Mouse (Mus musculus) MEL (cell line): Measurements from ENCODE around the gene Atrnl1. TPM values are rescaled to one million over a fixed set of nuclear protein-coding genes. Genes with fewer than 3 reads are reported as not detected.

ENCODE experiments used
- DNase-seq: peaks from one replicate; pipeline ENCODE4 v3.0.0; 2011; ENCODE audit warnings: low read depth, low spot score
- H3K27ac ChIP-seq: 2 replicates; pipeline ENCODE4 v1.5.1; 2012; ENCODE audit warnings: low read depth, mild to moderate bottlenecking, control low read depth, low read length, moderate library complexity; ENCODE audit not compliant: control insufficient read depth
- H3K27me3 ChIP-seq, 2 experiments: fragments of 150-350 bp in 1 of 2; sonication (generic) in 1 of 2; 2 replicates each; pipeline ENCODE4 v1.6.1; 2012; ENCODE audit warnings: low read length in 2 of 2, mild to moderate bottlenecking in 2 of 2, improper control_type of control experiment in 1 of 2, moderate library complexity in 1 of 2; ENCODE audit not compliant: insufficient read depth in 2 of 2, control insufficient read depth in 1 of 2
- H3K36me3 ChIP-seq, 2 experiments: 2 replicates each; pipeline ENCODE4 v1.6.1; 2012 to 2014; ENCODE audit warnings: low read length in 2 of 2, improper control_type of control experiment in 1 of 2, inconsistent platforms in 1 of 2, mild to moderate bottlenecking in 1 of 2; ENCODE audit not compliant: insufficient read depth in 2 of 2, control insufficient read depth in 1 of 2
- H3K4me1 ChIP-seq, 2 experiments: fragments of 150-350 bp in 1 of 2; sonication (generic) in 1 of 2; 2 replicates each; pipeline ENCODE4 v1.6.1; 2012; ENCODE audit warnings: low read length in 2 of 2, improper control_type of control experiment in 1 of 2, mild to moderate bottlenecking in 1 of 2; ENCODE audit not compliant: insufficient read depth in 2 of 2, control insufficient read depth in 1 of 2
- H3K4me3 ChIP-seq, 2 experiments: fragments of 150-350 bp in 1 of 2; sonication (generic) in 1 of 2; 2 replicates each; pipeline ENCODE4 v1.5.1; 2012; ENCODE audit warnings: low read depth in 2 of 2, low read length in 2 of 2, mild to moderate bottlenecking in 2 of 2, moderate library complexity in 2 of 2, control low read depth in 1 of 2, improper control_type of control experiment in 1 of 2; ENCODE audit not compliant: control insufficient read depth in 1 of 2, insufficient read depth in 1 of 2
- H3K79me2 ChIP-seq: 2 replicates; pipeline ENCODE4 v1.6.1; 2012; ENCODE audit warnings: mild to moderate bottlenecking, low read length, moderate library complexity; ENCODE audit not compliant: control insufficient read depth, poor library complexity, insufficient read depth
- H3K9ac ChIP-seq: 2 replicates; pipeline ENCODE4 v1.6.1; 2012; ENCODE audit warnings: low read depth, mild to moderate bottlenecking, control low read depth, low read length, moderate library complexity; ENCODE audit not compliant: control insufficient read depth, poor library complexity, severe bottlenecking
- H3K9me3 ChIP-seq: fragments of 150-350 bp; sonication (generic); replicated peaks from 2 replicates; pipeline ENCODE4 v1.6.1; 2012; ENCODE audit warnings: mild to moderate bottlenecking, low read length, improper control_type of control experiment, moderate library complexity; ENCODE audit not compliant: insufficient read depth
- BHLHE40 ChIP-seq: IDR thresholded peaks from 2 replicates; pipeline ENCODE4 v1.6.1; 2012; ENCODE audit warnings: low read depth, mild to moderate bottlenecking, inconsistent platforms, low read length, improper control_type of control experiment, borderline replicate concordance
- CHD1 ChIP-seq: IDR thresholded peaks from 2 replicates; pipeline ENCODE4 v1.6.1; 2012; ENCODE audit warnings: low read depth, mild to moderate bottlenecking, inconsistent platforms, low read length, improper control_type of control experiment
- CTCF ChIP-seq, 3 experiments: IDR thresholded peaks in 2 of 3; conservative IDR thresholded peaks in 1 of 3; 2 replicates each; pipeline ENCODE4 v1.5.1; 2011 to 2012; ENCODE audit warnings: low read length in 3 of 3, low read depth in 2 of 3, mild to moderate bottlenecking in 2 of 3, improper control_type of control experiment in 1 of 3, inconsistent platforms in 1 of 3, mixed read lengths in 1 of 3, moderate library complexity in 1 of 3; ENCODE audit not compliant: control insufficient read depth in 1 of 3, insufficient read depth in 1 of 3, poor library complexity in 1 of 3, severe bottlenecking in 1 of 3
- EP300 ChIP-seq, 2 experiments: IDR thresholded peaks; 2 replicates each; pipeline ENCODE4 v1.6.1; 2011; ENCODE audit warnings: improper control_type of control experiment in 2 of 2, low read length in 2 of 2, low read depth in 1 of 2, mild to moderate bottlenecking in 1 of 2
- ETS1 ChIP-seq: IDR thresholded peaks from 2 replicates; pipeline ENCODE4 v1.6.1; 2012; ENCODE audit warnings: low read depth, mild to moderate bottlenecking, inconsistent platforms, low read length, improper control_type of control experiment, moderate library complexity
- MAFK ChIP-seq: IDR thresholded peaks from 2 replicates; pipeline ENCODE4 v1.6.1; 2011; ENCODE audit warnings: low read depth, mild to moderate bottlenecking, low read length, improper control_type of control experiment, borderline replicate concordance
- MAX ChIP-seq: IDR thresholded peaks from 2 replicates; pipeline ENCODE4 v1.6.1; 2011; ENCODE audit warnings: low read length, improper control_type of control experiment
- MAZ ChIP-seq: IDR thresholded peaks from 2 replicates; pipeline ENCODE4 v1.6.1; 2012; ENCODE audit warnings: low read depth, mild to moderate bottlenecking, inconsistent platforms, low read length, improper control_type of control experiment
- MXI1 ChIP-seq: IDR thresholded peaks from 2 replicates; pipeline ENCODE4 v1.6.1; 2011; ENCODE audit warnings: mild to moderate bottlenecking, low read depth, low read length, improper control_type of control experiment
- MYB ChIP-seq: IDR thresholded peaks from 2 replicates; pipeline ENCODE4 v1.6.1; 2011; ENCODE audit warnings: mild to moderate bottlenecking, low read depth, low read length, improper control_type of control experiment
- NRF1 ChIP-seq: IDR thresholded peaks from 2 replicates; pipeline ENCODE4 v1.6.1; 2014; ENCODE audit warnings: low read depth, mild to moderate bottlenecking, inconsistent platforms, low read length, improper control_type of control experiment, moderate library complexity; ENCODE audit not compliant: poor library complexity, insufficient read depth, severe bottlenecking
- POLR2AphosphoS2 ChIP-seq: IDR thresholded peaks from 2 replicates; pipeline ENCODE4 v1.6.1; 2011; ENCODE audit warnings: low read length, improper control_type of control experiment
- POLR2AphosphoS5 ChIP-seq: IDR thresholded peaks from 2 replicates; pipeline ENCODE4 v1.6.1; 2012; ENCODE audit warnings: low read depth, borderline replicate concordance, mild to moderate bottlenecking, inconsistent platforms, low read length, moderate library complexity, mixed read lengths
- RAD21 ChIP-seq: IDR thresholded peaks from 2 replicates; pipeline ENCODE4 v1.6.1; 2011; ENCODE audit warnings: mild to moderate bottlenecking, low read depth, low read length, improper control_type of control experiment
- SIN3A ChIP-seq: IDR thresholded peaks from 2 replicates; pipeline ENCODE4 v1.6.1; 2012; ENCODE audit warnings: low read length, improper control_type of control experiment, inconsistent platforms
- TAL1 ChIP-seq: IDR thresholded peaks from 2 replicates; pipeline ENCODE4 v1.6.1; 2012; ENCODE audit warnings: mild to moderate bottlenecking, inconsistent platforms, low read length, moderate library complexity, mixed read lengths
- TCF12 ChIP-seq: IDR thresholded peaks from 2 replicates; pipeline ENCODE4 v1.6.1; 2014; ENCODE audit warnings: low read depth, mild to moderate bottlenecking, inconsistent platforms, low read length, improper control_type of control experiment, moderate library complexity
- USF1 ChIP-seq: IDR thresholded peaks from 2 replicates; pipeline ENCODE4 v1.6.1; 2014; ENCODE audit warnings: low read depth, mild to moderate bottlenecking, inconsistent platforms, low read length, improper control_type of control experiment, moderate library complexity
- ZC3H11A ChIP-seq: IDR thresholded peaks from 2 replicates; pipeline ENCODE4 v1.6.1; 2012; ENCODE audit warnings: low read depth, mild to moderate bottlenecking, inconsistent platforms, low read length, improper control_type of control experiment
- ZKSCAN1 ChIP-seq: IDR thresholded peaks from 2 replicates; pipeline ENCODE4 v1.6.1; 2012; ENCODE audit warnings: low read depth, mild to moderate bottlenecking, inconsistent platforms, low read length, improper control_type of control experiment, moderate library complexity
- ZNF384 ChIP-seq: IDR thresholded peaks from 2 replicates; pipeline ENCODE4 v1.6.1; 2012; ENCODE audit warnings: low read depth, mild to moderate bottlenecking, inconsistent platforms, low read length, improper control_type of control experiment
- polyA plus RNA-seq, 2 experiments: library from polyadenylated mRNA; stranded (reverse) in 1 of 2; unstranded in 1 of 2; fragments of >175 nt in 1 of 2; fragments of >200 nt in 1 of 2; gene quantifications; 2 replicates each; pipeline versions ENCODE4 v1.2.1 to v1.2.4; 2012; ENCODE audit warnings: low replicate concordance in 2 of 2, low read depth in 1 of 2; ENCODE audit not compliant: insufficient read length in 2 of 2, insufficient read depth in 1 of 2, missing spikeins in 1 of 2
- total RNA-seq: library from RNA; depleted of rRNA; stranded (reverse); fragments of 300-350 nt; gene quantifications from 2 replicates; pipeline ENCODE4 v1.2.3, GENCODE M21; 2012

Gene Atrnl1
- total and polyA plus RNA-seq, 3 experiments, result 6.4 to 8.2 TPM; not detected in 1

DNA sequence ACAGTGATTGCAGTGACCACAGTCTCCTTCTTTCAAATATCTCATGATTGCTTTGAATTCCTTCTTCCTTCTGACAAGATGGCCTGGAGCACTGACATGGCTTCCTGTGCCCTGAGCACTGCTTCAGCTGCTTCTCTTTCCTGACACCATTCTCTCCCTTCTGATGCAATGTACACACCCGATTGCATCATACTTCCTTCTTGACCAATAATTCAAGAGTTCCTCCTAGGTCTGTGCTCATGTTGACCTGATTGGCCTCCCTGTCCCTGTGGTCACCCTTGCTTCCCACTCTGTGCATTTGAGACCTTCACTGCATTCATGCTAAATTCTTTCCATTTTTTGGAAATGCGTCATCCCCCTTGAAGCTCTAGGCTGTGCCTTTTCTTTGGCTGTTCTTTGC is 151.7 kb downstream of the Atrnl1 start (continued):
- TF ChIP-seq MAFK (no peak), MAX (no peak)

DNA sequence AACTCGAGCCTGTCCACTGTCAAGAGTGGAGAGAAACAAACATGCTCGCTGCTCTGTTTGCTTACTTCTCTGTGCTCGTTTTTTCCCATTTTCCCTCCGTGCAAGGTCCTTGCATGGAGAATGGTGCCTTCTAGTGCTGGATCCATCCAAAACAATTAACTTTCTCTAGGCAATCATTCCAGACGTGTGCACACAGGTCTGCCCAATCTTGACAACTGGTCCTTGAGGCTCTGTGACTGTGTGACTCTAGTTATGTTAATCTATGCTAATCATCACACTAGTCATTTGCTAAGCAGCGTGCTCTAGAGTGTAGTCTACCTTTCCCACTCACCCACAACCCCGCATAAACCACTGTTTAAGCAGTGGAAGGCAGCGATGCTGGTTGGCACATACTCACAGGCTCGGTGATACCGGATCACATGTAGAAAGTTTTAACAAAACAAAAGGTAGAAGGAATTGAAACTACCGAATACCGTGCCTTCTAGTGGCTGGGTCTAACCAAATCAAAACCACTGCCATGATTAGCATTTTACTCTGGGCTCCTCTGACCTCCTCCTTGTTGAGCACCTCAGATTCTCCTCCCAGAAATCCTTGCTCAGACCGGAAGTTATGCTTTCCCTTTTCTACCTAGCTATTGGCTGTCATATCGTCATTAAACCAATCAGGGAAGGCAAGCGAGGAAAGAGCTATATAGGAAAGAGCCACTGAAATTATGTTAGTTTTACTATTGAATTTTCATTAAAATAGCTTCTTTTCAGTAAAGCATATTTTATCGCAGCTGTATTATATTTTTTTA is 153.9 kb downstream of the Atrnl1 start:
- Histone ChIP-seq H3K4me1 (peaks cover 1 to 17% of the 10 kb centered on the region in 2 experiments; a peak in 3 of 4 replicates), H3K4me3 (no peak overlapping the region), H3K9me3 (no peaks in the 10 kb centered on the region), H3K9ac (no peak overlapping the region), H3K79me2 (no peaks in the 10 kb centered on the region), H3K27ac (no peak overlapping the region), H3K27me3 (no peaks in the 10 kb centered on the region), H3K36me3 (peaks cover 0 to 9% of the 10 kb centered on the region in 2 experiments; a peak in 2 of 4 replicates)
- TF ChIP-seq MXI1, result no peak
- no peak for TF ChIP-seq CHD1
- TF ChIP-seq POLR2AphosphoS5, result no peak
- TF ChIP-seq MYB, result no peak
- TF ChIP-seq ZNF384, result no peak
- no peak for TF ChIP-seq ETS1
- TF ChIP-seq ZC3H11A, result no peak
- no peak for TF ChIP-seq ZKSCAN1
- TF ChIP-seq USF1, result no peak
- TF ChIP-seq BHLHE40, result no peak
- TF ChIP-seq EP300 (IDR thresholded peaks at IDR 0.05; ENCODE audit: low read depth in 1 of 2, low read length in 2 of 2), result no peak
- TF ChIP-seq NRF1, result no peak
- TF ChIP-seq SIN3A, result no peak
- no peak for TF ChIP-seq MAZ
- TF ChIP-seq POLR2AphosphoS2, result no peak
- TF ChIP-seq TAL1, result no peak
- no peak for TF ChIP-seq CTCF (IDR thresholded peaks at IDR 0.05 in 2 of 3, conservative IDR thresholded peaks at IDR 0.05 in 1 of 3; ENCODE audit: control insufficient read depth in 1 of 3, insufficient read depth in 1 of 3, low read depth in 2 of 3, low read length in 3 of 3, poor library complexity in 1 of 3, severe bottlenecking in 1 of 3)
- TF ChIP-seq TCF12, result no peak
- no peak for TF ChIP-seq RAD21
- no peak for DNase-seq
